Mouse (Mus musculus) kidney, postnatal 0 days (tissue): ENCODE data around the gene 9930022D16Rik. TPM values are rescaled to one million over a fixed set of nuclear protein-coding genes. Genes with fewer than 3 reads are reported as not detected.

Experiments used
- ATAC-seq: fragments of 200-750 bp; cut with Nextera tagmentation; replicated peaks from 2 replicates; pipeline ENCODE4 v1.8.0; 2017; ENCODE audit warnings: low read depth, moderate number of reproducible peaks, moderate TSS enrichment, moderate library complexity; ENCODE audit not compliant: low FRiP score
- DNase-seq: peaks from one replicate; pipeline ENCODE4 v3.0.0-alpha.2; 2016; ENCODE audit warnings: low spot score
- H3K27ac ChIP-seq: fragments of 300-500 bp; sonication (generic); 2 replicates; pipeline ENCODE4 v1.5.1; 2014; ENCODE audit warnings: mild to moderate bottlenecking
- H3K27me3 ChIP-seq: fragments of 300-500 bp; sonication (generic); 2 replicates; pipeline ENCODE4 v1.6.1; 2014; ENCODE audit warnings: low read length, mixed read lengths; ENCODE audit not compliant: insufficient read depth
- H3K36me3 ChIP-seq: fragments of 300-500 bp; sonication (generic); 2 replicates; pipeline ENCODE4 v1.6.1; 2014; ENCODE audit warnings: low read length, mixed read lengths; ENCODE audit not compliant: insufficient read depth
- H3K4me1 ChIP-seq: fragments of 300-500 bp; sonication (generic); replicated peaks from 2 replicates; pipeline ENCODE4 v1.6.1; 2014; ENCODE audit warnings: antibody characterized with exemption, low read length, mixed read lengths; ENCODE audit not compliant: insufficient read depth
- H3K4me2 ChIP-seq: fragments of 300-500 bp; sonication (generic); 2 replicates; pipeline ENCODE4 v1.6.1; 2014; ENCODE audit warnings: mild to moderate bottlenecking, low read length, moderate library complexity, mixed read lengths
- H3K4me3 ChIP-seq: fragments of 300-500 bp; sonication (generic); replicated peaks from 2 replicates; pipeline ENCODE4 v1.5.1; 2014; ENCODE audit warnings: low read depth, low read length
- H3K9ac ChIP-seq: fragments of 300-500 bp; sonication (generic); 2 replicates; pipeline ENCODE4 v1.6.1; 2014; ENCODE audit warnings: low read depth, low read length
- H3K9me3 ChIP-seq: fragments of 300-500 bp; sonication (generic); replicated peaks from 2 replicates; pipeline ENCODE4 v1.6.1; 2016; ENCODE audit warnings: low read length, inconsistent platforms, mixed read lengths
- CTCF ChIP-seq: IDR thresholded peaks from 2 replicates; pipeline ENCODE4 v1.5.1; 2016; ENCODE audit warnings: antibody characterized with exemption, low read depth, mild to moderate bottlenecking, moderate library complexity
- WGBS: fragments of 180-500 bp; shearing (Covaris S2); extraction: QIAGEN DNeasy Blood & Tissue Kit; methylation state at CpG from one replicate; pipeline ENCODE4 v1.1.7; 2014; 5-methylcytosine and 5-hydroxymethylcytosine counted together
- polyA plus RNA-seq: library from polyadenylated mRNA; unstranded; fragments of >200 nt; fragmentation: Nextera tagmentation; extraction: Ambion mirVana; gene quantifications from 2 replicates; pipeline ENCODE4 v1.2.1, GENCODE M21; 2015

The 9930022D16Rik gene
- polyA plus RNA-seq, 1 experiment from 2014 or later: 0.04 TPM

GRCm38 (mm10) chr11:109441119-109441518 lies 27.4 kb downstream of the 9930022D16Rik start:
- TF ChIP-seq CTCF: peak; percentile 80

GRCm38 (mm10) chr11:109442166-109442730 lies 28.5 kb downstream of the 9930022D16Rik start:
- no peaks in the 10 kb centered on the region for H3K9me3 ChIP-seq
- H3K4me2 ChIP-seq: no peak overlapping the region
- no peaks in the 10 kb centered on the region for H3K27me3 ChIP-seq
- TF ChIP-seq CTCF: no peak
- no peak overlapping the region for H3K4me3 ChIP-seq
- ATAC-seq (no peak), DNase-seq (no peak)
- no peak overlapping the region for H3K27ac ChIP-seq
- H3K9ac ChIP-seq: no peak overlapping the region
- H3K4me1 ChIP-seq: 0 out of 2 replicates have a peak, but pooled peaks cover 3% of the 10 kb centered on the region
- H3K36me3 ChIP-seq: no peaks in the 10 kb centered on the region
- 36% methylated on average over 5 of the region's 5 CpGs for WGBS

More at GRCm38 (mm10) chr11:109441119-109441518, 27.4 kb downstream of the 9930022D16Rik start:
- Histone ChIP-seq H3K4me2 (no peak overlapping the region), H3K27me3 (no peaks in the 10 kb centered on the region), H3K27ac (no peak overlapping the region), H3K9ac (no peak overlapping the region), H3K4me3 (no peak overlapping the region), H3K36me3 (no peaks in the 10 kb centered on the region), H3K4me1 (0 out of 2 replicates have a peak, but pooled peaks cover 3% of the 10 kb centered on the region), H3K9me3 (no peaks in the 10 kb centered on the region)
- DNase-seq: peak; percentile 52
- WGBS: 67% methylated on average over 3 of the region's 3 CpGs
- no peak for ATAC-seq

- WGBS: 87% methylated on average over 8 of the region's 8 CpGs
- H3K36me3 ChIP-seq: no peaks in the 10 kb centered on the region
- H3K4me1 ChIP-seq: 0 out of 2 replicates have a peak, but pooled peaks cover 3% of the 10 kb centered on the region
- TF ChIP-seq CTCF: peak; percentile 32; the same call in 1 of the 2 replicates
- DNase-seq (no peak), ATAC-seq (no peak)
- no peak overlapping the region for H3K4me3 ChIP-seq
- no peaks in the 10 kb centered on the region for H3K27me3 ChIP-seq
- no peak overlapping the region for H3K9ac ChIP-seq
- H3K9me3 ChIP-seq: no peaks in the 10 kb centered on the region
- H3K27ac ChIP-seq: no peak overlapping the region
- H3K4me2 ChIP-seq: no peak overlapping the region
Observed at GRCm38 (mm10) chr11:109443468-109444263, 29.9 kb downstream of the 9930022D16Rik start.

DNA sequence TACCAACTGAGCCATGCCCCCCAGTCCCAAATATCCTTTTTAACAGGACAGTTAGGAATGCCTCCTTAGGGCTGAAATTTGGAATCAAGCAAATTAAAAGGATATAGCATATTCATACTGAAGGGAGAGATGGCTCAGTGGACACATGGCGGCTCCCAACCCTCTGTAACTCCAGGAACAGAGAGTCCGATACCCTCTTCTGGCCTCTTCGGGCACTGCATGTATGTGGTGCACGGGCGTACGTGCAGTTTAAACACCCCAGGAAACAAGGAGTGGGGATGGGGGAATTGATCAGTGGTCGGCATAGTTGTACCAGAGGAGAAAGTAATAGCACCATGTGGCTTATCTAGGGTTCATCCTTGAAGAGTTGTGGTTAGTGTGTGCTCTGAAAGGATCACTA lies 30.9 kb downstream of the 9930022D16Rik start:
- DNase-seq: no peak
- no peak overlapping the region for H3K9ac ChIP-seq
- no peaks in the 10 kb centered on the region for H3K9me3 ChIP-seq
- H3K4me1 ChIP-seq: 0 out of 2 replicates have a peak, but pooled peaks cover 3% of the 10 kb centered on the region
- 64% methylated on average over 7 of the region's 7 CpGs for WGBS
- H3K4me3 ChIP-seq: no peak overlapping the region
- no peak overlapping the region for H3K27ac ChIP-seq
- TF ChIP-seq CTCF: peak; percentile 61
- no peak overlapping the region for H3K4me2 ChIP-seq
- H3K36me3 ChIP-seq: no peaks in the 10 kb centered on the region
- H3K27me3 ChIP-seq: no peaks in the 10 kb centered on the region
- no peak for ATAC-seq

DNA sequence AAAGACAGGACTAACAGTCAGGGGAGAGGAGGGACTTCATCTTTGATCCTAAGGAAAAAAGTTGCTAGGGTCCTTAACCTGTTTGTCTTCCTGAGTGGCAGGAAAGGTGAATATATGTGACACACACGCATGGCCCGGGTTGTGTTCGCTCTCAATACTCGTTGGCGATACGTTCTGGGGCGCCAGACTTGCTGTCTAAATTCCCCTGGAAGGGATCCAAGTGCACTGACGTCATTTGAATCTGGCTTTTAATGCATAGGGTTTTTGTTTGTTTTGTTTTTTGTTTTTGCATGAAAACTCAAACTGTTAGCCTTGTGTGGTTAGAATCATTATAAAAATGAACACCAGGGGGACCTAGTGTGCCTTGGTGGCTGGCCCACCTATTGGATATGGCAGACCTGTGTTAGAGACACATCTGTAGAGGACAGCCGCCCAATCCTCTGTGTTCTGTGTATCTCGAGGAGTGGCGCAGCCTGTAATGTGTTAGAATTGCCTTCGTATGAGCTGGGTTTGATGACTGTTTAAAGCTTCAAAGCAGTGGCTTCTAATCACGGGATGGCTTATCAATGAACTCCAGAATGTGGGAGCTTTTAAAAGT lies 31.8 kb downstream of the 9930022D16Rik start:
- no peak overlapping the region for H3K27ac ChIP-seq
- ATAC-seq (no peak), DNase-seq (peak; percentile 76)
- H3K36me3 ChIP-seq: no peaks in the 10 kb centered on the region
- 46% methylated on average over 13 of the region's 13 CpGs for WGBS
- H3K9me3 ChIP-seq: no peaks in the 10 kb centered on the region
- H3K27me3 ChIP-seq: no peaks in the 10 kb centered on the region
- H3K4me3 ChIP-seq: no peak overlapping the region
- no peak overlapping the region for H3K9ac ChIP-seq
- H3K4me2 ChIP-seq: no peak overlapping the region
- H3K4me1 ChIP-seq: no peaks in the 10 kb centered on the region
- TF ChIP-seq CTCF: peak; percentile 85

- Histone ChIP-seq H3K9ac (no peak overlapping the region), H3K36me3 (no peaks in the 10 kb centered on the region), H3K4me2 (no peak overlapping the region), H3K27me3 (no peaks in the 10 kb centered on the region), H3K27ac (no peak overlapping the region), H3K9me3 (no peaks in the 10 kb centered on the region), H3K4me3 (no peak overlapping the region), H3K4me1 (no peaks in the 10 kb centered on the region)
- DNase-seq (no peak), ATAC-seq (no peak)
- 88% methylated on average over 11 of the region's 11 CpGs for WGBS
- no peak for TF ChIP-seq CTCF
Observed at GRCm38 (mm10) chr11:109451169-109451568, 37.5 kb downstream of the 9930022D16Rik start.
